Mouse (Mus musculus) midbrain, embryonic 11.5 days (tissue): ENCODE measurements at regions not wholly inside any gene's neighbourhood (a gene's known extent, or its start where the extent isn't known, plus 50 kb on each side); places are given as distances from the start of the nearest gene placed in this dataset.

Source experiments
- ATAC-seq: fragments of 200-750 bp; cut with Nextera tagmentation; 2 replicates; pipeline ENCODE4 v1.8.0; 2017; ENCODE audit warnings: moderate TSS enrichment, moderate library complexity; ENCODE audit not compliant: low FRiP score
- DNase-seq: peaks from one replicate; pipeline ENCODE4 v3.0.0; 2015; ENCODE audit warnings: low spot score; ENCODE audit errors: missing footprints
- H3K27ac ChIP-seq: fragments of 300-500 bp; sonication (generic); 2 replicates; pipeline ENCODE4 v1.5.1; 2014; ENCODE audit warnings: low read depth, low read length
- H3K27me3 ChIP-seq: fragments of 300-500 bp; sonication (generic); 2 replicates; pipeline ENCODE4 v1.6.1; 2014; ENCODE audit warnings: mild to moderate bottlenecking, low read length, moderate library complexity, mixed read lengths; ENCODE audit not compliant: control insufficient read depth, insufficient read depth
- H3K36me3 ChIP-seq: fragments of 300-500 bp; sonication (generic); 2 replicates; pipeline ENCODE4 v1.6.1; 2014; ENCODE audit warnings: mild to moderate bottlenecking, low read length, moderate library complexity, mixed read lengths; ENCODE audit not compliant: control insufficient read depth, insufficient read depth
- H3K4me1 ChIP-seq: fragments of 300-500 bp; sonication (generic); 2 replicates; pipeline ENCODE4 v1.6.1; 2014; ENCODE audit warnings: low read length; ENCODE audit not compliant: control insufficient read depth, insufficient read depth
- H3K4me2 ChIP-seq: fragments of 300-500 bp; sonication (generic); 2 replicates; pipeline ENCODE4 v1.6.1; 2014; ENCODE audit warnings: mild to moderate bottlenecking, moderate library complexity
- H3K4me3 ChIP-seq: fragments of 300-500 bp; sonication (generic); 2 replicates; pipeline ENCODE4 v1.5.1; 2014; ENCODE audit warnings: low read depth, low read length
- H3K9ac ChIP-seq: fragments of 300-500 bp; sonication (generic); 2 replicates; pipeline ENCODE4 v1.6.1; 2014; ENCODE audit warnings: low read length
- H3K9me3 ChIP-seq: fragments of 300-500 bp; sonication (generic); 2 replicates; pipeline ENCODE4 v1.6.1; 2016; ENCODE audit warnings: low read length; ENCODE audit not compliant: control insufficient read depth
- WGBS: fragments of 180-500 bp; shearing (Covaris S2); extraction: QIAGEN DNeasy Blood & Tissue Kit; methylation state at CpG from one replicate; pipeline ENCODE4 v1.1.7; 2014; 5-methylcytosine and 5-hydroxymethylcytosine counted together

GRCm38 (mm10) chr2:170294657-170295056 is 133.0 kb downstream of the Bcas1 start:
- DNase-seq (no peak), ATAC-seq (no peak)
- peaks cover 2% of the 10 kb centered on the region; the same call in 1 of the 2 replicates for H3K4me1 ChIP-seq
- H3K36me3 ChIP-seq = no peaks in the 10 kb centered on the region
- H3K9ac ChIP-seq = no peak overlapping the region
- no peak overlapping the region for H3K27ac ChIP-seq
- no peaks in the 10 kb centered on the region for H3K9me3 ChIP-seq
- no peak overlapping the region for H3K4me3 ChIP-seq
- no peak overlapping the region for H3K4me2 ChIP-seq
- no peaks in the 10 kb centered on the region for H3K27me3 ChIP-seq
- 88% methylated on average over 12 of the region's 12 CpGs for WGBS

- DNase-seq (no peak), ATAC-seq (no peak)
- WGBS = 40% methylated on average over 6 of the region's 6 CpGs
- H3K27ac ChIP-seq = no peak overlapping the region
- no peaks in the 10 kb centered on the region for H3K9me3 ChIP-seq
- no peaks in the 10 kb centered on the region for H3K36me3 ChIP-seq
- no peak overlapping the region for H3K4me3 ChIP-seq
- no peak overlapping the region for H3K9ac ChIP-seq
- H3K4me2 ChIP-seq = no peak overlapping the region
- no peaks in the 10 kb centered on the region for H3K27me3 ChIP-seq
- peaks cover 18% of the 10 kb centered on the region for H3K4me1 ChIP-seq
Measured at GRCm38 (mm10) chr2:170291841-170292655, 135.6 kb downstream of the Bcas1 start.

GRCm38 (mm10) chr2:170289378-170289960 is 138.2 kb downstream of the Bcas1 start:
- ATAC-seq (no peak), DNase-seq (no peak)
- no peak overlapping the region for H3K27ac ChIP-seq
- H3K4me1 ChIP-seq = peaks cover 26% of the 10 kb centered on the region
- no peaks in the 10 kb centered on the region for H3K9me3 ChIP-seq
- H3K9ac ChIP-seq = no peak overlapping the region
- no peaks in the 10 kb centered on the region for H3K27me3 ChIP-seq
- H3K36me3 ChIP-seq = no peaks in the 10 kb centered on the region
- H3K4me2 ChIP-seq = no peak overlapping the region
- 81% methylated on average over 9 of the region's 9 CpGs for WGBS
- no peak overlapping the region for H3K4me3 ChIP-seq

GRCm38 (mm10) chr2:170288787-170289186 is 138.9 kb downstream of the Bcas1 start:
- peak overlapping the region; percentile 46; the same call in 1 of the 2 replicates for H3K4me2 ChIP-seq
- H3K27ac ChIP-seq = peak overlapping the region; percentile 55
- ATAC-seq = no peak
- no peaks in the 10 kb centered on the region for H3K9me3 ChIP-seq
- H3K36me3 ChIP-seq = no peaks in the 10 kb centered on the region
- no peak for DNase-seq
- H3K4me1 ChIP-seq = peaks cover 26% of the 10 kb centered on the region
- H3K27me3 ChIP-seq = no peaks in the 10 kb centered on the region
- WGBS = 37% methylated on average over 7 of the region's 7 CpGs
- H3K9ac ChIP-seq = peak overlapping the region; percentile 46
- H3K4me3 ChIP-seq = no peak overlapping the region

- Histone ChIP-seq H3K27ac (peak overlapping the region; percentile 55), H3K9me3 (no peaks in the 10 kb centered on the region), H3K9ac (peak overlapping the region; percentile 46), H3K4me3 (no peak overlapping the region), H3K27me3 (no peaks in the 10 kb centered on the region), H3K4me1 (peaks cover 26% of the 10 kb centered on the region), H3K4me2 (peak overlapping the region; percentile 46), H3K36me3 (no peaks in the 10 kb centered on the region)
- 6% methylated on average over 11 of the region's 11 CpGs for WGBS
- ATAC-seq = peak; percentile 26; the same call in 1 of the 2 replicates
- DNase-seq = peak; percentile 95
Measured at GRCm38 (mm10) chr2:170288196-170288595, 139.4 kb downstream of the Bcas1 start.

- DNase-seq (peak; percentile 97), ATAC-seq (peak; percentile 93)
- peaks cover 28% of the 10 kb centered on the region for H3K4me1 ChIP-seq
- peak overlapping the region; percentile 23 for H3K4me3 ChIP-seq
- H3K27ac ChIP-seq = peak overlapping the region; percentile 64
- WGBS = under 1% methylated on average over 27 of the region's 27 CpGs
- no peaks in the 10 kb centered on the region for H3K9me3 ChIP-seq
- peak overlapping the region; percentile 67 for H3K9ac ChIP-seq
- H3K27me3 ChIP-seq = no peaks in the 10 kb centered on the region
- peak overlapping the region; percentile 46 for H3K4me2 ChIP-seq
- no peaks in the 10 kb centered on the region for H3K36me3 ChIP-seq
Measured at GRCm38 (mm10) chr2:170287301-170287885, 139.5 kb upstream of the Zfp217 start.

- Histone ChIP-seq H3K27me3 (no peaks in the 10 kb centered on the region), H3K9me3 (no peaks in the 10 kb centered on the region), H3K27ac (peak overlapping the region; percentile 64), H3K4me2 (peak overlapping the region; percentile 46), H3K9ac (peak overlapping the region; percentile 67), H3K36me3 (no peaks in the 10 kb centered on the region), H3K4me3 (no peak overlapping the region), H3K4me1 (peaks cover 27% of the 10 kb centered on the region)
- WGBS = 5% methylated on average over 8 of the region's 8 CpGs
- DNase-seq (peak; percentile 89), ATAC-seq (no peak)
Measured at GRCm38 (mm10) chr2:170286773-170287172, 138.9 kb upstream of the Zfp217 start.

GRCm38 (mm10) chr2:170282463-170282862 is 134.6 kb upstream of the Zfp217 start:
- H3K9me3 ChIP-seq = no peaks in the 10 kb centered on the region

More at GRCm38 (mm10) chr2:170282463-170282862, 134.6 kb upstream of the Zfp217 start:
- Histone ChIP-seq H3K4me3 (no peak overlapping the region), H3K27me3 (no peaks in the 10 kb centered on the region), H3K36me3 (no peaks in the 10 kb centered on the region), H3K27ac (no peak overlapping the region), H3K4me1 (peaks cover 13% of the 10 kb centered on the region), H3K9ac (no peak overlapping the region), H3K4me2 (no peak overlapping the region)
- WGBS = 70% methylated on average over 6 of the region's 6 CpGs
- no peak for DNase-seq
- ATAC-seq = no peak
